Mouse (Mus musculus) gastrocnemius, adult 8-10 months (tissue): ENCODE measurements around the gene Slc22a4. TPM values are rescaled to one million over a fixed set of nuclear protein-coding genes. Genes with fewer than 3 reads are reported as not detected.

Source experiments
- total RNA-seq, 4 experiments: library from RNA; stranded (reverse); gene quantifications; 2 replicates each; pipeline ENCODE4 v1.2.4; 2022

Gene Slc22a4
- total RNA-seq, 4 experiments from 2014 or later = 2.0 to 2.2 (median 2.1) TPM

Other genes starting within 250 kb of the Slc22a4 start
- gene Gm12216, start 168.8 kb downstream of the Slc22a4 start, total RNA-seq = 1 to 10 TPM in 2 of 4 experiments, under 1 TPM in 2; 0.36 to 2.1 (median 1.3) TPM
- 10 to 100 TPM in 1 of 4 experiments, 1 to 10 TPM in 3; 6.9 to 10.5 (median 8.5) TPM for gene Slc22a5, start 136.4 kb downstream of the Slc22a4 start, total RNA-seq
- gene Slc22a21, start 47.8 kb downstream of the Slc22a4 start, total RNA-seq = 1 to 10 TPM in 1 of 4 experiments, under 1 TPM in 3; 0.58 to 1.6 (median 0.86) TPM
- 1 to 10 TPM; 3.2 to 5.4 (median 3.9) TPM for gene Pdlim4, start 40.9 kb upstream of the Slc22a4 start, total RNA-seq
- 10 to 100 TPM; 28.2 to 33.7 (median 31.2) TPM for gene P4ha2, start 72.0 kb upstream of the Slc22a4 start, total RNA-seq
- not detected for gene Csf2, start 221.6 kb upstream of the Slc22a4 start, total RNA-seq
- not detected for gene Il3, start 239.2 kb upstream of the Slc22a4 start, total RNA-seq